Mouse (Mus musculus): ENCODE results near the gene Clps. TPM values are rescaled to one million over a fixed set of nuclear protein-coding genes. Genes with fewer than 3 reads are reported as not detected.

The Clps gene
- total and polyA plus RNA-seq, 3 experiments, result not detected

DNA sequence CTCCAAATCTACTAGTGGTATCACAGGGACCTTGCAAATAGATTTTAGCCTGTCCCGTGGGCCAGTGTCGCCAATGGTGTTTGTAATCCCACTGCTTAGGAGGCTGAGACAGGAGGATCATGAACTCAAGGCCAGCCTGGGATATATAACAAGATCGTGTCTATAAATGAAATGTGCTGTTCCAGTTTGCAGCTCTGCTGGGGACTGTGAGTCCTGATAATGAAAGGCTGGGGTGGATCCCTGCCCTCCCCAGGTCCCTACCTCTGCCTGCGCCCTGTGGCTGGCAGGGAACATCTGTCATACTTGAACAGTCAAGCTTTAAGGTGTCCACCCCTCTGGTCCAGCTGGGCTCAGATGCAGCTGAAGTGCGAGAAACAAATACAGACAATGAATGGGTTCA, 46.0 kb downstream of the Clps start:
- Histone ChIP-seq H3K4me1 (ENCODE audit: insufficient read depth, low read depth, low read length) (peaks cover 12% of the 10 kb centered on the region), H3K9me3 (replicated peaks) (0 out of 2 replicates have a peak, but pooled peaks cover 2% of the 10 kb centered on the region), H3K27me3 (ENCODE audit: insufficient read depth, low read length) (peaks cover 65% of the 10 kb centered on the region), H3K4me3 (ENCODE audit: low read depth, low read length) (no peak overlapping the region), H3K36me3 (replicated peaks) (no peaks in the 10 kb centered on the region)
- ATAC-seq (ENCODE audit: extremely low read depth, insufficient number of reproducible peaks, low FRiP score, poor library complexity, severe bottlenecking) (no peak), DNase-seq (ENCODE audit: low spot score) (no peak)
- TF ChIP-seq GATA1 (IDR thresholded peaks at IDR 0.05; ENCODE audit: borderline replicate concordance, low read length) (no peak), CTCF (IDR thresholded peaks at IDR 0.05; ENCODE audit: low read depth, low read length) (no peak), TAL1 (conservative IDR thresholded peaks at IDR 0.05; ENCODE audit: low read depth, low read length) (no peak), GATA2 (IDR thresholded peaks at IDR 0.05; ENCODE audit: borderline replicate concordance, low read depth, low read length) (no peak), POLR2AphosphoS5 (IDR thresholded peaks at IDR 0.05; ENCODE audit: insufficient replicate concordance, low read depth, low read length) (no peak)

- Histone ChIP-seq H3K9me3 (replicated peaks) (0 out of 2 replicates have a peak, but pooled peaks cover 4% of the 10 kb centered on the region), H3K4me1 (ENCODE audit: insufficient read depth, low read depth, low read length) (peaks cover 10% of the 10 kb centered on the region), H3K4me3 (ENCODE audit: low read depth, low read length) (no peak overlapping the region), H3K36me3 (replicated peaks) (no peaks in the 10 kb centered on the region), H3K27me3 (ENCODE audit: insufficient read depth, low read length) (peaks cover 65% of the 10 kb centered on the region)
- ATAC-seq (ENCODE audit: extremely low read depth, insufficient number of reproducible peaks, low FRiP score, poor library complexity, severe bottlenecking) (no peak; the same call in 1 of the 2 replicates), DNase-seq (ENCODE audit: low spot score) (no peak)
- no peak for TF ChIP-seq GATA1 (IDR thresholded peaks at IDR 0.05; ENCODE audit: borderline replicate concordance, low read length)
- TF ChIP-seq GATA2 (IDR thresholded peaks at IDR 0.05; ENCODE audit: borderline replicate concordance, low read depth, low read length), result no peak
- TF ChIP-seq POLR2AphosphoS5 (IDR thresholded peaks at IDR 0.05; ENCODE audit: insufficient replicate concordance, low read depth, low read length), result no peak
- TF ChIP-seq CTCF (IDR thresholded peaks at IDR 0.05; ENCODE audit: low read depth, low read length), result no peak
- no peak for TF ChIP-seq TAL1 (conservative IDR thresholded peaks at IDR 0.05; ENCODE audit: low read depth, low read length)
These were observed 46.7 kb downstream of the Clps start for GRCm38 (mm10) chr17:28513844-28514243.

DNA sequence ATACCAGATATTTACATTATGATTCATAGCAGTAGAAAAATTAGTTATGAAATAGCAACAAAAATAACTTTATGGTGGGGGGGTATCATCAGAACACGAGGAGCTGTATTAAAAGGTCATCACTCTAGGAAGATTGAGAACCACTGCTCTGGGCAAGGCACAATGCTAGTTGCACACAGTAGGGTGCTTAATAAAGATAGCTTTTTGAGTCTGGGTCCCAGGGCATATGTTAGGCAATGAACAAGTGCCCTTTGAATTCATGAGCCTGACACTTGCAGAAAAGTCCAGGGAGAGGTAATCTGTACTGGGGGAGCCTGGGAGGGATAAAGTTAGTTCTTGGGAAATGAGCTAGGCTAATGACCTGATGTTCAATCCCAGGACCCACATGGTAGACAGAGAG, 47.2 kb downstream of the Clps start:
- H3K27me3 ChIP-seq (ENCODE audit: insufficient read depth, low read length), result peaks cover 60% of the 10 kb centered on the region
- ATAC-seq (ENCODE audit: extremely low read depth, insufficient number of reproducible peaks, low FRiP score, poor library complexity, severe bottlenecking), result no peak
- H3K4me1 ChIP-seq (ENCODE audit: insufficient read depth, low read depth, low read length), result peaks cover 9% of the 10 kb centered on the region

GRCm38 (mm10) chr17:28512696-28513095, 47.9 kb downstream of the Clps start:
- Histone ChIP-seq H3K36me3 (replicated peaks) (no peaks in the 10 kb centered on the region), H3K4me3 (ENCODE audit: low read depth, low read length) (no peak overlapping the region), H3K4me1 (ENCODE audit: insufficient read depth, low read depth, low read length) (peaks cover 9% of the 10 kb centered on the region), H3K27me3 (ENCODE audit: insufficient read depth, low read length) (peaks cover 55% of the 10 kb centered on the region), H3K9me3 (replicated peaks) (0 out of 2 replicates have a peak, but pooled peaks cover 3% of the 10 kb centered on the region)
- DNase-seq (ENCODE audit: low spot score), result no peak
- TF ChIP-seq TAL1 (conservative IDR thresholded peaks at IDR 0.05; ENCODE audit: low read depth, low read length) (no peak), POLR2AphosphoS5 (IDR thresholded peaks at IDR 0.05; ENCODE audit: insufficient replicate concordance, low read depth, low read length) (no peak), GATA2 (IDR thresholded peaks at IDR 0.05; ENCODE audit: borderline replicate concordance, low read depth, low read length) (no peak), GATA1 (IDR thresholded peaks at IDR 0.05; ENCODE audit: borderline replicate concordance, low read length) (no peak), CTCF (IDR thresholded peaks at IDR 0.05; ENCODE audit: low read depth, low read length) (no peak)
- ATAC-seq (ENCODE audit: extremely low read depth, insufficient number of reproducible peaks, low FRiP score, poor library complexity, severe bottlenecking), result no peak

More for the DNA sequence above, 47.2 kb downstream of the Clps start:
- no peaks in the 10 kb centered on the region for H3K36me3 ChIP-seq (replicated peaks)
- H3K9me3 ChIP-seq (replicated peaks), result 0 out of 2 replicates have a peak, but pooled peaks cover 4% of the 10 kb centered on the region
- TF ChIP-seq TAL1 (conservative IDR thresholded peaks at IDR 0.05; ENCODE audit: low read depth, low read length) (no peak), POLR2AphosphoS5 (IDR thresholded peaks at IDR 0.05; ENCODE audit: insufficient replicate concordance, low read depth, low read length) (no peak), GATA2 (IDR thresholded peaks at IDR 0.05; ENCODE audit: borderline replicate concordance, low read depth, low read length) (no peak), GATA1 (IDR thresholded peaks at IDR 0.05; ENCODE audit: borderline replicate concordance, low read length) (no peak), CTCF (IDR thresholded peaks at IDR 0.05; ENCODE audit: low read depth, low read length) (no peak)
- H3K4me3 ChIP-seq (ENCODE audit: low read depth, low read length), result no peak overlapping the region
- no peak for DNase-seq (ENCODE audit: low spot score)

- ATAC-seq (ENCODE audit: extremely low read depth, insufficient number of reproducible peaks, low FRiP score, poor library complexity, severe bottlenecking), result no peak
- Histone ChIP-seq H3K36me3 (replicated peaks) (no peaks in the 10 kb centered on the region), H3K4me1 (ENCODE audit: insufficient read depth, low read depth, low read length) (peaks cover 9% of the 10 kb centered on the region), H3K27me3 (ENCODE audit: insufficient read depth, low read length) (peaks cover 55% of the 10 kb centered on the region), H3K9me3 (replicated peaks) (0 out of 2 replicates have a peak, but pooled peaks cover 3% of the 10 kb centered on the region), H3K4me3 (ENCODE audit: low read depth, low read length) (no peak overlapping the region)
- DNase-seq (ENCODE audit: low spot score), result no peak
- TF ChIP-seq POLR2AphosphoS5 (IDR thresholded peaks at IDR 0.05; ENCODE audit: insufficient replicate concordance, low read depth, low read length) (no peak), GATA2 (IDR thresholded peaks at IDR 0.05; ENCODE audit: borderline replicate concordance, low read depth, low read length) (no peak), GATA1 (IDR thresholded peaks at IDR 0.05; ENCODE audit: borderline replicate concordance, low read length) (no peak), TAL1 (conservative IDR thresholded peaks at IDR 0.05; ENCODE audit: low read depth, low read length) (no peak), CTCF (IDR thresholded peaks at IDR 0.05; ENCODE audit: low read depth, low read length) (no peak)
These were observed 48.7 kb downstream of the Clps start for GRCm38 (mm10) chr17:28511616-28512541.
